13 mouse cellular contexts compared by ENCODE assay signal in the genomic region with DNA sequence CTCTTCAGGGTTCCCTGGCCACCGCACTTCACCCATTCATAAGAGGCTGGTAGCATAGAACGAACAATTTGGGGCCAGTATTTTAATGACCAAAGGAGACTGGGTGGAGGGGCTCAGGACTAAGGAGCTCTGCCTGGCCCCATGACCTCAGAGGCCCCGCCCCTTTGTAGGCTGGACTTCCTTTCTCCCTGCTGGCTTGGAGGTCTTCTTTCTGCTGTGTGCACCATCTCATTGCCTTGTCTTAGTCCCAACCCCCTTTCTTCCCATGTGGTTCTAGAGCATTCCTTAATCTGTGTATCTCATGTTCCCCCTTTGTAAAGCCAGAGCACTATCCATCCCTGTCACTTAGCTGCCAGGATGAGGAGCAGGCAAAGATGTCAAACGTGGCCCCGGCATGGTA. TPM values are rescaled to one million over a fixed set of nuclear protein-coding genes. Genes with fewer than 3 reads are reported as not detected.
DNase-seq lines count a peak whose midpoint lies in the region; ATAC-seq and TF ChIP-seq lines count a peak whose summit lies in the region.
"Had no signal": no experiment of that assay in that cellular context is flagged by ENCODE, and none has a peak within 500 bp of the region (broad histone marks: within the 10 kb centered on the region; RNA-seq: fewer than 3 reads in every experiment).

No protein-coding gene starts in this region.

- peaks cover 70% of the 10 kb centered on the region for H3K4me1 ChIP-seq in embryonic facial prominence, embryonic 13.5 days
- H3K4me1 ChIP-seq in embryonic facial prominence, embryonic 10.5 days: peaks cover 59% of the 10 kb centered on the region
- peaks cover 8% of the 10 kb centered on the region for H3K4me1 ChIP-seq in liver, adult 2 months (ENCODE audit: control insufficient read depth, insufficient read depth, low read length)
- H3K4me1 ChIP-seq in liver, embryonic 11.5 days (replicated peaks; ENCODE audit: control insufficient read depth, insufficient read depth, low read length): peaks cover 67% of the 10 kb centered on the region
- H3K4me1 ChIP-seq in limb, embryonic 14.5 days (ENCODE audit: control insufficient read depth, insufficient read depth, low read length): peaks cover 50% of the 10 kb centered on the region
- H3K4me1 ChIP-seq: midbrain, embryonic 13.5 days had no signal

- no peak for TF ChIP-seq POLR2A in liver, adult 2 months (IDR thresholded peaks at IDR 0.05; ENCODE audit: extremely low read depth, insufficient read depth, low read length)
- no peak for TF ChIP-seq POLR2A in limb, embryonic 14.5 days (IDR thresholded peaks at IDR 0.05; ENCODE audit: borderline replicate concordance, extremely low read depth, insufficient read depth, insufficient read length)

- H3K27me3 ChIP-seq in embryonic facial prominence, embryonic 13.5 days: no peaks in the 10 kb centered on the region
- H3K27me3 ChIP-seq in embryonic facial prominence, embryonic 10.5 days (replicated peaks; ENCODE audit: low read depth, poor library complexity, severe bottlenecking): no peaks in the 10 kb centered on the region
- H3K27me3 ChIP-seq in liver, adult 2 months (ENCODE audit: control insufficient read depth, insufficient read depth, low read length): no peaks in the 10 kb centered on the region
- no peaks in the 10 kb centered on the region for H3K27me3 ChIP-seq in liver, embryonic 11.5 days (replicated peaks; ENCODE audit: control insufficient read depth, insufficient read depth, low read length)
- H3K27me3 ChIP-seq in limb, embryonic 14.5 days (ENCODE audit: control insufficient read depth, insufficient read depth, low read length): no peaks in the 10 kb centered on the region
- H3K27me3 ChIP-seq: midbrain, embryonic 13.5 days had no signal

- 0 out of 2 replicates have a peak, but pooled peaks cover 2% of the 10 kb centered on the region for H3K79me2 ChIP-seq in liver, adult 2 months (ENCODE audit: control insufficient read depth, insufficient read depth, low read length)

- H3K27ac ChIP-seq in embryonic facial prominence, embryonic 13.5 days: peak overlapping the region; percentile 22; the same call in 1 of the 2 replicates
- H3K27ac ChIP-seq in embryonic facial prominence, embryonic 10.5 days (replicated peaks): no peak overlapping the region
- peak overlapping the region; percentile 26 for H3K27ac ChIP-seq in liver, adult 2 months (replicated peaks; ENCODE audit: insufficient read depth, low read depth, low read length)
- no peak overlapping the region for H3K27ac ChIP-seq in liver, embryonic 11.5 days (ENCODE audit: low read depth, low read length)
- 0 out of 2 replicates have a peak overlapping the region, but pooled peaks have one; percentile 16 for H3K27ac ChIP-seq in limb, embryonic 14.5 days (replicated peaks; ENCODE audit: low read depth, low read length)
- H3K27ac ChIP-seq: midbrain, embryonic 13.5 days had no signal

- H3K4me2 ChIP-seq in embryonic facial prominence, embryonic 13.5 days: no peak overlapping the region
- H3K4me2 ChIP-seq in liver, embryonic 11.5 days: no peak overlapping the region
- no peak overlapping the region for H3K4me2 ChIP-seq in limb, embryonic 14.5 days (replicated peaks; ENCODE audit: low read depth, low read length, severe bottlenecking)
- H3K4me2 ChIP-seq: midbrain, embryonic 13.5 days had no signal

- intact Hi-C loops in left cerebral cortex, postnatal 36 days (cut with DNase I): no loop called here

- no peak overlapping the region for H3K4me3 ChIP-seq in embryonic facial prominence, embryonic 13.5 days
- H3K4me3 ChIP-seq in embryonic facial prominence, embryonic 10.5 days: no peak overlapping the region
- no peak overlapping the region for H3K4me3 ChIP-seq in liver, adult 2 months (ENCODE audit: insufficient read depth, low read depth, low read length)
- H3K4me3 ChIP-seq in liver, embryonic 11.5 days (ENCODE audit: low read depth, low read length): no peak overlapping the region
- no peak overlapping the region for H3K4me3 ChIP-seq in limb, embryonic 14.5 days (replicated peaks; ENCODE audit: low read length)
- H3K4me3 ChIP-seq: erythroblast, embryonic 14.5 days; midbrain, embryonic 13.5 days had no signal

- ATAC-seq in embryonic facial prominence, embryonic 13.5 days (ENCODE audit: insufficient number of reproducible peaks, insufficient read depth, low FRiP score, low TSS enrichment, low read depth): no peak
- ATAC-seq in liver, embryonic 11.5 days (replicated peaks; ENCODE audit: low FRiP score): no peak
- ATAC-seq in limb, embryonic 14.5 days (ENCODE audit: low FRiP score, low read depth): no peak
- ATAC-seq: midbrain, embryonic 13.5 days had no signal

- DNase-seq in embryonic facial prominence, embryonic 10.5 days (ENCODE audit: low spot score): no peak
- no peak for DNase-seq in liver, adult 2 months (ENCODE audit: extremely low read depth, low read depth, low spot score)
- no peak for DNase-seq in liver, embryonic 11.5 days (ENCODE audit: low spot score)
- DNase-seq in ES-CJ7 (ENCODE audit: low read depth, low spot score): peak; percentile 58
- DNase-seq in limb, embryonic 14.5 days (ENCODE audit: low spot score): no peak
- DNase-seq in left cerebral cortex, postnatal 36 days (ENCODE audit: low spot score in 2 of 2): no peak
- no peak for DNase-seq in right cerebral cortex, postnatal 36 days (ENCODE audit: low spot score in 2 of 2)
- DNase-seq: cerebellum, adult 11-12 months had no signal

- 82% methylated on average over 5 of the region's 5 CpGs for WGBS in embryonic facial prominence, embryonic 13.5 days
- WGBS in embryonic facial prominence, embryonic 10.5 days: 82% methylated on average over 5 of the region's 5 CpGs
- WGBS in liver, adult 2 months: 73% methylated on average over 5 of the region's 5 CpGs
- 64% methylated on average over 5 of the region's 5 CpGs for WGBS in liver, embryonic 11.5 days
- 76% methylated on average over 5 of the region's 5 CpGs for WGBS in limb, embryonic 14.5 days

- H3K9ac ChIP-seq in embryonic facial prominence, embryonic 13.5 days: no peak overlapping the region
- H3K9ac ChIP-seq in liver, adult 2 months (ENCODE audit: low read depth, low read length): no peak overlapping the region
- no peak overlapping the region for H3K9ac ChIP-seq in liver, embryonic 11.5 days (ENCODE audit: low read depth, low read length)
- H3K9ac ChIP-seq in limb, embryonic 14.5 days (ENCODE audit: low read depth, low read length, severe bottlenecking): no peak overlapping the region
- H3K9ac ChIP-seq: midbrain, embryonic 13.5 days had no signal

- TF ChIP-seq CTCF in liver, adult 2 months (IDR thresholded peaks at IDR 0.05; ENCODE audit: low read depth, low read length): no peak

- no peaks in the 10 kb centered on the region for H3K9me3 ChIP-seq in embryonic facial prominence, embryonic 13.5 days
- H3K9me3 ChIP-seq in embryonic facial prominence, embryonic 10.5 days: no peaks in the 10 kb centered on the region
- no peaks in the 10 kb centered on the region for H3K9me3 ChIP-seq in liver, embryonic 11.5 days (ENCODE audit: control insufficient read depth, low read length)
- H3K9me3 ChIP-seq in limb, embryonic 14.5 days (ENCODE audit: control insufficient read depth, low read length): no peaks in the 10 kb centered on the region
- H3K9me3 ChIP-seq: midbrain, embryonic 13.5 days had no signal

- no peaks in the 10 kb centered on the region for H3K36me3 ChIP-seq in embryonic facial prominence, embryonic 13.5 days
- no peaks in the 10 kb centered on the region for H3K36me3 ChIP-seq in embryonic facial prominence, embryonic 10.5 days (replicated peaks)
- no peaks in the 10 kb centered on the region for H3K36me3 ChIP-seq in liver, adult 2 months (ENCODE audit: control insufficient read depth, insufficient read depth, low read length)
- H3K36me3 ChIP-seq in liver, embryonic 11.5 days (ENCODE audit: control insufficient read depth, insufficient read depth, low read length): no peaks in the 10 kb centered on the region
- H3K36me3 ChIP-seq in limb, embryonic 14.5 days (ENCODE audit: control insufficient read depth, insufficient read depth, low read length): no peaks in the 10 kb centered on the region
- H3K36me3 ChIP-seq: midbrain, embryonic 13.5 days had no signal

RNA-seq across cellular contexts. Expression of a gene that starts 16.7 kb away (rescaled TPM):
- polyA plus RNA-seq in embryonic facial prominence, embryonic 13.5 days (2015; fragmentation: Nextera tagmentation; extraction: Ambion mirVana): 16.7 and 18.8 TPM in 2 replicates
- 6.3 and 8.0 TPM in 2 replicates for polyA plus RNA-seq in embryonic facial prominence, embryonic 10.5 days (2016; fragmentation: Nextera tagmentation; extraction: Ambion mirVana)
- total RNA-seq in liver, adult 2 months (2014; rRNA removed): 3.5 and 3.8 TPM in 2 replicates
- 0.70 and 1.3 TPM in 2 replicates for polyA plus RNA-seq in liver, adult 2 months (2012; rRNA removed)
- 18.6 and 19.5 TPM in 2 replicates for polyA plus RNA-seq in liver, embryonic 11.5 days (2014; fragmentation: Nextera tagmentation; extraction: Ambion mirVana)
- polyA plus RNA-seq in limb, embryonic 14.5 days (2012; rRNA removed): 27.4 TPM in 2 replicates
- polyA plus RNA-seq in limb, embryonic 14.5 days (2014; fragmentation: Nextera tagmentation; extraction: Ambion mirVana): 29.2 and 36.1 TPM in 2 replicates
- 1 to 10 TPM; 3.3 to 3.8 TPM for total RNA-seq in left cerebral cortex, postnatal 36 days (2021)

RNA-seq across cellular contexts. Expression of a gene that starts 49.3 kb away (rescaled TPM):
- polyA plus RNA-seq in embryonic facial prominence, embryonic 13.5 days (2015; fragmentation: Nextera tagmentation; extraction: Ambion mirVana): not detected in 2 replicates
- polyA plus RNA-seq in embryonic facial prominence, embryonic 10.5 days (2016; fragmentation: Nextera tagmentation; extraction: Ambion mirVana): not detected in 2 replicates
- total RNA-seq in liver, adult 2 months (2014; rRNA removed): not detected in 2 replicates
- polyA plus RNA-seq in liver, adult 2 months (2012; rRNA removed): not detected in 2 replicates
- polyA plus RNA-seq in liver, embryonic 11.5 days (2014; fragmentation: Nextera tagmentation; extraction: Ambion mirVana): not detected in 2 replicates
- polyA plus RNA-seq in limb, embryonic 14.5 days (2012; rRNA removed): not detected in 2 replicates
- polyA plus RNA-seq in limb, embryonic 14.5 days (2014; fragmentation: Nextera tagmentation; extraction: Ambion mirVana): not detected in 2 replicates
- total RNA-seq in left cerebral cortex, postnatal 36 days (2021): not detected
- total RNA-seq: heart, postnatal 10 days; layer of hippocampus, adult 8-10 months had no signal
- polyA plus RNA-seq: erythroblast, embryonic 14.5 days; midbrain, embryonic 13.5 days had no signal

Comparison
In these comparisons a context has a peak if more than half of its experiments do, and no peak if none do; other contexts are left out.
1. H3K27ac ChIP-seq: peak in embryonic facial prominence, embryonic 13.5 days (single experiment), liver, adult 2 months (single experiment) and limb, embryonic 14.5 days (single experiment); none in embryonic facial prominence, embryonic 10.5 days (single experiment) and liver, embryonic 11.5 days (single experiment).